Mouse (Mus musculus) adipose tissue, adult 10 weeks (tissue): Measurements from ENCODE around the gene Vil1. TPM values are rescaled to one million over a fixed set of nuclear protein-coding genes. Genes with fewer than 3 reads are reported as not detected.

Source experiments
- polyA plus RNA-seq: library from polyadenylated mRNA; stranded (reverse); fragments of 350-450 nt; fragmentation: Illumina TruSeq; extraction: RNeasy Lipid Tissue Mini Kit (QIAGEN cat#74804); gene quantifications from one replicate; pipeline ENCODE4 v1.2.3, GENCODE M21; 2014; ENCODE audit warnings: low read depth, low replicate concordance

Gene Vil1
- polyA plus RNA-seq: 3.4 TPM

GRCm38 (mm10) chr1:74408589-74409504, at the start of gene Vil1:
TSS of gene Vil1 (plus strand) at chr1:74409376.

GRCm38 (mm10) chr1:74361812-74362211, 47.4 kb upstream of the Vil1 start, which contains the start of gene Catip:
TSS of gene Catip (plus strand) at chr1:74362108.

GRCm38 (mm10) chr1:74374980-74375379, 34.2 kb upstream of the Vil1 start, which contains the start of gene Slc11a1:
TSS of gene Slc11a1 (plus strand) at chr1:74375195.

GRCm38 (mm10) chr1:74390924-74391748, 18.0 kb upstream of the Vil1 start, which contains the start of gene Ctdsp1:
TSS of gene Ctdsp1 (plus strand) at chr1:74391509.

Other genes with a start within 250 kb of the Vil1 start
- not detected for gene Cxcr1, start 214.7 kb upstream of the Vil1 start, polyA plus RNA-seq
- 299 TPM for gene Arpc2, start 173.3 kb upstream of the Vil1 start, polyA plus RNA-seq
- gene Gpbar1, start 130.8 kb upstream of the Vil1 start, polyA plus RNA-seq: 0.60 TPM
- gene Aamp, start 124.6 kb upstream of the Vil1 start, polyA plus RNA-seq: 181 TPM
- 113 TPM for gene Pnkd, start 124.4 kb upstream of the Vil1 start, polyA plus RNA-seq
- gene Tmbim1, start 103.8 kb upstream of the Vil1 start, polyA plus RNA-seq: 80.6 TPM
- gene Catip, start 47.3 kb upstream of the Vil1 start, polyA plus RNA-seq: 3.6 TPM
- 16.4 TPM for gene Slc11a1, start 34.2 kb upstream of the Vil1 start, polyA plus RNA-seq
- 73.3 TPM for gene Ctdsp1, start 17.9 kb upstream of the Vil1 start, polyA plus RNA-seq
- gene Cnot9, start 96.7 kb downstream of the Vil1 start, polyA plus RNA-seq: 18.5 TPM
- gene Plcd4, start 133.5 kb downstream of the Vil1 start, polyA plus RNA-seq: 3.1 TPM
- gene Usp37, start 134.9 kb downstream of the Vil1 start, polyA plus RNA-seq: 6.7 TPM
- gene Zfp142, start 178.9 kb downstream of the Vil1 start, polyA plus RNA-seq: 11.2 TPM
- 13.9 TPM for gene Bcs1l, start 178.9 kb downstream of the Vil1 start, polyA plus RNA-seq
- 34.3 TPM for gene Rnf25, start 192.0 kb downstream of the Vil1 start, polyA plus RNA-seq
- gene Stk36, start 192.1 kb downstream of the Vil1 start, polyA plus RNA-seq: 5.0 TPM